Mouse (Mus musculus) lung, embryonic 14.5 days (tissue): ENCODE measurements around the gene Ms4a10. TPM values are rescaled to one million over a fixed set of nuclear protein-coding genes. Genes with fewer than 3 reads are reported as not detected.

Experiments used
- ATAC-seq: fragments of 200-750 bp; cut with Nextera tagmentation; 2 replicates; pipeline ENCODE4 v1.8.0; 2017; ENCODE audit warnings: mild to moderate bottlenecking, moderate TSS enrichment, moderate library complexity; ENCODE audit not compliant: insufficient read depth
- DNase-seq: peaks from one replicate; pipeline ENCODE4 v3.0.0-alpha.2; 2015
- H3K27ac ChIP-seq: fragments of 300-500 bp; sonication (generic); 2 replicates; pipeline ENCODE4 v1.5.1; 2014; ENCODE audit warnings: low read depth, mild to moderate bottlenecking, moderate library complexity
- H3K27me3 ChIP-seq: fragments of 300-500 bp; sonication (generic); 2 replicates; pipeline ENCODE4 v1.6.1; 2014; ENCODE audit warnings: low read length, control low read depth; ENCODE audit not compliant: insufficient read depth
- H3K36me3 ChIP-seq: fragments of 300-500 bp; sonication (generic); 2 replicates; pipeline ENCODE4 v1.6.1; 2014; ENCODE audit warnings: control low read depth; ENCODE audit not compliant: insufficient read depth
- H3K4me1 ChIP-seq: fragments of 300-500 bp; sonication (generic); 2 replicates; pipeline ENCODE4 v1.6.1; 2014; ENCODE audit warnings: antibody characterized with exemption, control low read depth; ENCODE audit not compliant: insufficient read depth
- H3K4me2 ChIP-seq: fragments of 300-500 bp; sonication (generic); 2 replicates; pipeline ENCODE4 v1.6.1; 2014; ENCODE audit warnings: mild to moderate bottlenecking
- H3K4me3 ChIP-seq: fragments of 300-500 bp; sonication (generic); 2 replicates; pipeline ENCODE4 v1.5.1; 2014; ENCODE audit warnings: low read depth, low read length
- H3K9ac ChIP-seq: fragments of 300-500 bp; sonication (generic); 2 replicates; pipeline ENCODE4 v1.6.1; 2014
- H3K9me3 ChIP-seq: fragments of 300-500 bp; sonication (generic); 2 replicates; pipeline ENCODE4 v1.6.1; 2016; ENCODE audit warnings: low read depth, low read length, control low read depth
- CTCF ChIP-seq: IDR thresholded peaks from 2 replicates; pipeline ENCODE4 v1.5.1; 2016; ENCODE audit warnings: antibody characterized with exemption, low read depth
- WGBS: fragments of 180-500 bp; shearing (Covaris S2); extraction: QIAGEN DNeasy Blood & Tissue Kit; methylation state at CpG from one replicate; pipeline ENCODE4 v1.1.7; 2014; 5-methylcytosine and 5-hydroxymethylcytosine counted together
- polyA plus RNA-seq: library from polyadenylated mRNA; unstranded; fragments of >200 nt; fragmentation: Nextera tagmentation; extraction: Ambion mirVana; gene quantifications from 2 replicates; pipeline ENCODE4 v1.2.1, GENCODE M21; 2014

Ms4a10 gene
- polyA plus RNA-seq = not detected in 2 replicates

DNA sequence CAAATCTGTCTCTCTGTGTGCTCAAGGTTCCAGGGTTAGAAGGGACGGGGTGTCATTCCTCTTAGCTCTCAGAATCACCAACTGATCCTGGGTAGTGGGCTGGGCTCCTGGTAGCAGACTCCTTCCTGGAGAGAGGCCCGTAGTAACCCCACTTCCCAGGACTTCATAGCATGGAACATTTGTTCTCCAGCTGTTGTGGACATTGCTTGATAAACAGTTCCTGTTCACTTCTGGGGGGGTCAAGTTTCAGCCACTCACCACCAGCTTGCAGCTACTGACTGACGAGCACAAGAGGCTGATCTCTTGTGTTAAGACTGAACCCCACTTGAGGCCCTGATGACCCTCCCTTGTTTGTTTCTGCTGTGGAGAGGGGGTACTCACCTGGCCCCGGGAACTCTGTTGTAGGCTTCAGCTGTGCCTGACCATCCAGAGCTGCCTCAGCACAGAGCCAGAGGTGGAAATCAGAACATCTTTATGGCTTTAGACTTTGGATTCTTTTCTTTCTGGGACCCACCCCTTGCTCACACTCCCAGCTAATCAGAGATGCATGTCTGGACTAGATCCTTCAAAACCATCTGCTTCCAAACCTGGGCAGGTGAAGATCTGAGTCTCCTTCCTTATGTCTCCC lies at the start of gene Ms4a10:
TSS of gene Ms4a10 (minus strand) at position 433 of the 628 bp plus-strand sequence.
- Histone ChIP-seq H3K4me2 (no peak within 1 kb of the TSS), H3K36me3 (no peaks in the 10 kb centered on the region), H3K4me3 (no peak within 1 kb of the TSS), H3K27me3 (no peaks in the 10 kb centered on the region), H3K4me1 (0 out of 2 replicates have a peak, but pooled peaks cover 9% of the 10 kb centered on the region), H3K9ac (no peak within 1 kb of the TSS), H3K27ac (no peak within 1 kb of the TSS), H3K9me3 (no peaks in the 10 kb centered on the region; the same call in 1 of the 2 replicates)
- 18% methylated on average over 4 of the region's 4 CpGs for WGBS
- no peak for TF ChIP-seq CTCF
- DNase-seq (peak; percentile 46), ATAC-seq (peak; percentile 44; the same call in 1 of the 2 replicates)

DNA sequence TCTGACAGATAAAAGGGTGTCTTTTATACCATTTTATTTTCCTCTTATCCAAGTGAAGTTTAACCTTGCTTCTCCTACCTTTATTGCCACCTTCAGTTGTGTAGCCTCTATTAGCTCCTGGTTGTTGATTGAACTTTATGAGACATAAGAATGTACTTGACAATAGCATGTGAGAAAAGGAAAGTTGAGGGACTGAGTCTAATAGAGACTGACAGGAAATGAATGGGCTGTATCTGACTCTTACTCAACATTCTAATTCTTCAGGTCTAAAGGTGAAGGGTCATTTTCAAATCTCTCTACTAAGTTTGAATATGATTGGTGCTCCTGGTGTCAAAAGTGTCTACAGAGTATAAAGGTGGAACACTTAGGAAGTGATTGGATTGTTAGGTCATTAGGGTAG lies 47.9 kb upstream of the Ms4a10 start:
- H3K4me3 ChIP-seq = no peak overlapping the region
- TF ChIP-seq CTCF = no peak
- no peak overlapping the region for H3K27ac ChIP-seq
- no peaks in the 10 kb centered on the region for H3K9me3 ChIP-seq
- H3K4me1 ChIP-seq = no peaks in the 10 kb centered on the region
- no peaks in the 10 kb centered on the region for H3K36me3 ChIP-seq
- no peak overlapping the region for H3K4me2 ChIP-seq
- no peak overlapping the region for H3K9ac ChIP-seq
- DNase-seq = no peak
- no peaks in the 10 kb centered on the region for H3K27me3 ChIP-seq
- ATAC-seq = no peak

DNA sequence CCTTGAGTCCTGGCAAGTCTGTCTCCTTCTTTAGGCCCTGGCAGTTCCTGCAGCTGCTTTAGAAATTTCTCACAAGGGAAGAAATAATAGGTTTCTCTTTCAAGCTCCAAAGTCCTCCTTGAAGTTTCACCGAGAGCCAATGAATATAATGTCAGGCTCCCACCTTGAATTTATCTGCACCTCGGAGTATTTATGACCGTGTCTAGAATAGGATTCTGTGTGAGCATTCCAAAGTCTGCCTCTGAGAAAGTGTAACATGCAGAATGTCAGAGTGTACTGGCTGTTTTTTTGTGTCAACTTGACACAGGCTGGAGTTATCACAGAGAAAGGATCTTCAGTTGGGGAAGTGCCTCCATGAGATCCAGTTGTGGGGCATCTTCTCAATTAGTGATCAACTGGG lies 43.4 kb upstream of the Ms4a10 start, which contains the start of gene Ms4a18:
TSS of gene Ms4a18 (minus strand) at position 141 of the 400 bp plus-strand sequence.
- H3K27ac ChIP-seq = no peak within 1 kb of the TSS

DNA sequence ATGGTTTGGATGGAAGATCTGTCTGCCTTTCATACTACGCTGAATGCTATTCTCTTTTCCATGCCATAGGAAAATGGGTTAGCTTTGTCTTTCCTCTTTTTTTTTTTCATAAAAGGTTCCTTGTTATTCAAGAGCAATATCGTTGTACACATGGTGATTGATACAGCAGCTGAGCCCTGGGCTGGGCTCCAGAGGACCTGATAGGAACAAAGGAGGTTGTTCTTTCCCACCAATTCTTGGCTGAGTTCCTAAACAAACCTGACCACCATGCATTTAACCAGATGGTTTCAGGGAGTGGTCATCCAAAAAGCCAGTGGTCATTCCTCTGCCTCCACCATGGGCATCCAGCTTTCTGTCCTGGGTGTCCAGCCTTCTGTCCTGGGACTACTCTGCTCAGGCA lies 42.8 kb upstream of the Ms4a10 start:
- ATAC-seq = no peak
- H3K27me3 ChIP-seq = no peaks in the 10 kb centered on the region
- no peak for TF ChIP-seq CTCF
- H3K4me1 ChIP-seq = no peaks in the 10 kb centered on the region
- no peak overlapping the region for H3K4me3 ChIP-seq
- WGBS = 73% methylated on average over 2 of the region's 2 CpGs
- no peaks in the 10 kb centered on the region for H3K36me3 ChIP-seq
- DNase-seq = no peak
- no peak overlapping the region for H3K4me2 ChIP-seq
- no peak overlapping the region for H3K9ac ChIP-seq
- H3K27ac ChIP-seq = no peak overlapping the region
- no peaks in the 10 kb centered on the region for H3K9me3 ChIP-seq

More for the DNA sequence above, 43.4 kb upstream of the Ms4a10 start, which contains the start of gene Ms4a18:
- no peak within 1 kb of the TSS for H3K9ac ChIP-seq
- DNase-seq (no peak), ATAC-seq (no peak)
- TF ChIP-seq CTCF = no peak
- no peak within 1 kb of the TSS for H3K4me3 ChIP-seq
- H3K9me3 ChIP-seq = no peaks in the 10 kb centered on the region
- H3K4me2 ChIP-seq = no peak within 1 kb of the TSS
- H3K4me1 ChIP-seq = no peaks in the 10 kb centered on the region
- 80% methylated on average over 3 of the region's 3 CpGs for WGBS
- H3K27me3 ChIP-seq = no peaks in the 10 kb centered on the region
- H3K36me3 ChIP-seq = no peaks in the 10 kb centered on the region

DNA sequence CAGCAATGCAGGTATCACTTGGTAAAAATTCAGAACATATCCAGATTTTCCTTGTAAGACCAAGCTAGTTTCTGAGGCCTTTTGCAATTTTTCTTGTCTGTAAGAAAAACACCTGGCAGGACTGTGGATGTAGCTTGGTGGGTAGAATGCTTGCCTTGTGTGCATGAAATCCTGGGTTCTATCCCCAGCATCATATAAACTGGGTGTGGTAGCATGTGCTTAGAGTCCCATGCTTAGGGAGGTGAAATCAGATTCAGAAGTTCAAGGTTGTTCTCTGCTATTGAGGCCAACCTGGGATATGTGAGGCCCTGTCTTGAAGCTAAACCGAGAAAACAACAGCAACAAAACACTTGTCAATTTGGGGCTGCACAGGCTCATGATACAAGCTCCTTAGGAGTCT lies 41.5 kb upstream of the Ms4a10 start:
- no peaks in the 10 kb centered on the region for H3K9me3 ChIP-seq
- no peaks in the 10 kb centered on the region for H3K27me3 ChIP-seq
- TF ChIP-seq CTCF = no peak
- no peak for DNase-seq
- H3K9ac ChIP-seq = no peak overlapping the region
- no peaks in the 10 kb centered on the region for H3K36me3 ChIP-seq
- 63% methylated on average over 1 of the region's 1 CpGs for WGBS
- H3K4me1 ChIP-seq = no peaks in the 10 kb centered on the region
- H3K4me3 ChIP-seq = no peak overlapping the region
- H3K27ac ChIP-seq = no peak overlapping the region
- ATAC-seq = no peak
- no peak overlapping the region for H3K4me2 ChIP-seq

DNA sequence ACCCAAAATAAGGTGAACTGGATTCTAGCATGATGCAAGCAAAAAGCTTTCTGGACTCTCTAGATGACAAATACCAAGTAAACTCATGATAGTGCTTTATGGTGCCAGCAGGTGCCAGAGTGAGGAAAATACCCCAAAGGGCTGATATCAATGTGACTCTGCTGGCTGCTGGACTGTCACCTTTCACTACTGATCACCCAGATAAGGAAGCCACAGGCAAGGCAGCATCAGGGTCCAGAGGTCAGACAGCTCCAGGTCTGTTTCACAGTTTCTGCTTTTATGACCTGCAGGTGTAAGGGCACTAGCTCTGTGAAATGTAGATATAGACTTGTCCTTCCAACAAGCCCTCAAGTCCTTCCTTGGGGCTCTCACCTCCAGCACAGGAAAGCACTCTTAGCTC lies 41.0 kb upstream of the Ms4a10 start:
- Histone ChIP-seq H3K4me3 (no peak overlapping the region), H3K27ac (no peak overlapping the region), H3K9ac (no peak overlapping the region), H3K4me1 (no peaks in the 10 kb centered on the region), H3K9me3 (no peaks in the 10 kb centered on the region), H3K4me2 (no peak overlapping the region), H3K27me3 (no peaks in the 10 kb centered on the region), H3K36me3 (no peaks in the 10 kb centered on the region)
- no peak for DNase-seq
- ATAC-seq = no peak
- TF ChIP-seq CTCF = no peak

DNA sequence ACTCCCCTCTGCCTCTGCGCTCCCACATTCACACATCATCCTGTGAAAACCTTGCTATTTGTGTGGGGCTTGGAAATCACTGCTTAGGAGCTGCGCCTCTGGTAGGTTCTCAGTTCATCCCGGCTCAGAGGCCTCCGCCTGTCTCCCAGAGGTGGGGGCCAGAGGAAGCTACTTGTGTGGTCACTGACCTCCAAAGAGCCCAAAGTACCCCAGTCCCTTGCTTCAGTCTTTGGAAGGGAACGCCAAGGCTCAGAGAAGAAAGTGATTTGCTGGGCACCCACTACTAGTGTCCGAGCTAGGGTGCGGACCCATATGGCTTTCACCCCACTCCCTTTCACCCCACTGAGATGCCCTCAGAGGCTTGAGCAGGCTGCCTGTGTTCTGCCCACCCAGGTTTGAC lies 18.7 kb upstream of the Ms4a10 start, which contains the start of gene Ms4a15:
TSS of gene Ms4a15 (minus strand) at position 101 of the 400 bp plus-strand sequence.
- H3K27ac ChIP-seq = no peak within 1 kb of the TSS
- 80% methylated on average over 7 of the region's 7 CpGs for WGBS
- H3K27me3 ChIP-seq = no peaks in the 10 kb centered on the region
- H3K4me2 ChIP-seq = no peak within 1 kb of the TSS
- no peak for TF ChIP-seq CTCF
- no peak for ATAC-seq
- no peak within 1 kb of the TSS for H3K9ac ChIP-seq
- H3K36me3 ChIP-seq = no peaks in the 10 kb centered on the region
- no peak for DNase-seq
- no peaks in the 10 kb centered on the region for H3K9me3 ChIP-seq
- no peak within 1 kb of the TSS for H3K4me3 ChIP-seq
- H3K4me1 ChIP-seq = no peaks in the 10 kb centered on the region
